Mouse (Mus musculus): ENCODE measurements at regions not wholly inside any gene's neighbourhood (a gene's known extent, or its start where the extent isn't known, plus 50 kb on each side); places are given as distances from the start of the nearest gene placed in this dataset.
A peak's percentile ranks its signal among the peaks of the same experiment; 100 is the strongest.

GRCm38 (mm10) chr19:21913005-21913670 is 135.0 kb downstream of the Cemip2 start:
- 2% methylated on average over 8 of the region's 8 CpGs for WGBS
- no peak overlapping the region for H3K4me3 ChIP-seq (replicated peaks; ENCODE audit: control insufficient read depth, low read depth, low read length)
- H3K4me1 ChIP-seq (ENCODE audit: control insufficient read depth, insufficient read depth, low read length) = no peaks in the 10 kb centered on the region; the same call in 1 of the 2 replicates
- H3K27ac ChIP-seq (ENCODE audit: control insufficient read depth, insufficient read depth, low read depth, low read length, poor library complexity) = no peak overlapping the region; the same call in 1 of the 2 replicates
- no peak for TF ChIP-seq CTCF (IDR thresholded peaks at IDR 0.05; ENCODE audit: control insufficient read depth, insufficient read depth, low read length)
- TF ChIP-seq POLR2A (IDR thresholded peaks at IDR 0.05; ENCODE audit: borderline replicate concordance, control insufficient read depth, low read depth, low read length) = no peak

GRCm38 (mm10) chr19:21913748-21914611 is 135.8 kb downstream of the Cemip2 start:
- WGBS = 35% methylated on average over 9 of the region's 9 CpGs
- Histone ChIP-seq H3K27ac (ENCODE audit: control insufficient read depth, insufficient read depth, low read depth, low read length, poor library complexity) (no peak overlapping the region), H3K4me3 (replicated peaks; ENCODE audit: control insufficient read depth, low read depth, low read length) (no peak overlapping the region), H3K4me1 (ENCODE audit: control insufficient read depth, insufficient read depth, low read length) (no peaks in the 10 kb centered on the region; the same call in 1 of the 2 replicates)
- no peak for TF ChIP-seq CTCF (IDR thresholded peaks at IDR 0.05; ENCODE audit: control insufficient read depth, insufficient read depth, low read length)
- TF ChIP-seq POLR2A (IDR thresholded peaks at IDR 0.05; ENCODE audit: borderline replicate concordance, control insufficient read depth, low read depth, low read length) = no peak

- H3K4me3 ChIP-seq (replicated peaks; ENCODE audit: control insufficient read depth, low read depth, low read length) = no peak overlapping the region
- TF ChIP-seq CTCF (IDR thresholded peaks at IDR 0.05; ENCODE audit: control insufficient read depth, insufficient read depth, low read length) (no peak), POLR2A (IDR thresholded peaks at IDR 0.05; ENCODE audit: borderline replicate concordance, control insufficient read depth, low read depth, low read length) (no peak)
- no peak overlapping the region for H3K27ac ChIP-seq (ENCODE audit: control insufficient read depth, insufficient read depth, low read depth, low read length, poor library complexity)
Measured at GRCm38 (mm10) chr19:21914658-21915057, 136.5 kb downstream of the Cemip2 start.

GRCm38 (mm10) chr19:21918113-21918512 is 140.0 kb downstream of the Cemip2 start:
- no peak overlapping the region for H3K4me3 ChIP-seq (replicated peaks; ENCODE audit: control insufficient read depth, low read depth, low read length)
- 62% methylated on average over 4 of the region's 4 CpGs for WGBS

More at GRCm38 (mm10) chr19:21914658-21915057, 136.5 kb downstream of the Cemip2 start:
- H3K4me1 ChIP-seq (ENCODE audit: control insufficient read depth, insufficient read depth, low read length) = no peaks in the 10 kb centered on the region; the same call in 1 of the 2 replicates
- WGBS = 59% methylated on average over 3 of the region's 3 CpGs

GRCm38 (mm10) chr19:21919074-21919473 is 140.9 kb downstream of the Cemip2 start:
- H3K27ac ChIP-seq (ENCODE audit: control insufficient read depth, insufficient read depth, low read depth, low read length, poor library complexity) = no peak overlapping the region
- WGBS = 70% methylated on average over 3 of the region's 3 CpGs
- no peak for TF ChIP-seq POLR2A (IDR thresholded peaks at IDR 0.05; ENCODE audit: borderline replicate concordance, control insufficient read depth, low read depth, low read length)
- no peak for TF ChIP-seq CTCF (IDR thresholded peaks at IDR 0.05; ENCODE audit: control insufficient read depth, insufficient read depth, low read length)
- H3K4me3 ChIP-seq (replicated peaks; ENCODE audit: control insufficient read depth, low read depth, low read length) = no peak overlapping the region
- no peaks in the 10 kb centered on the region for H3K4me1 ChIP-seq (ENCODE audit: control insufficient read depth, insufficient read depth, low read length)

More at GRCm38 (mm10) chr19:21918113-21918512, 140.0 kb downstream of the Cemip2 start:
- no peak overlapping the region for H3K27ac ChIP-seq (ENCODE audit: control insufficient read depth, insufficient read depth, low read depth, low read length, poor library complexity)
- no peaks in the 10 kb centered on the region; the same call in 1 of the 2 replicates for H3K4me1 ChIP-seq (ENCODE audit: control insufficient read depth, insufficient read depth, low read length)
- TF ChIP-seq CTCF (IDR thresholded peaks at IDR 0.05; ENCODE audit: control insufficient read depth, insufficient read depth, low read length) = no peak
- TF ChIP-seq POLR2A (IDR thresholded peaks at IDR 0.05; ENCODE audit: borderline replicate concordance, control insufficient read depth, low read depth, low read length) = no peak

- TF ChIP-seq POLR2A (IDR thresholded peaks at IDR 0.05; ENCODE audit: borderline replicate concordance, control insufficient read depth, low read depth, low read length) (no peak), CTCF (IDR thresholded peaks at IDR 0.05; ENCODE audit: control insufficient read depth, insufficient read depth, low read length) (no peak)
- Histone ChIP-seq H3K4me1 (ENCODE audit: control insufficient read depth, insufficient read depth, low read length) (peaks cover 2% of the 10 kb centered on the region; the same call in 1 of the 2 replicates), H3K27ac (ENCODE audit: control insufficient read depth, insufficient read depth, low read depth, low read length, poor library complexity) (no peak overlapping the region), H3K4me3 (replicated peaks; ENCODE audit: control insufficient read depth, low read depth, low read length) (no peak overlapping the region)
- 58% methylated on average over 4 of the region's 4 CpGs for WGBS
Measured at GRCm38 (mm10) chr19:21940114-21940513, 162.0 kb downstream of the Cemip2 start.

- WGBS = 9% methylated on average over 2 of the region's 2 CpGs
- no peak overlapping the region for H3K4me3 ChIP-seq (replicated peaks; ENCODE audit: control insufficient read depth, low read depth, low read length)
- no peak overlapping the region for H3K27ac ChIP-seq (ENCODE audit: control insufficient read depth, insufficient read depth, low read depth, low read length, poor library complexity)
- TF ChIP-seq CTCF (IDR thresholded peaks at IDR 0.05; ENCODE audit: control insufficient read depth, insufficient read depth, low read length) = no peak
- no peak for TF ChIP-seq POLR2A (IDR thresholded peaks at IDR 0.05; ENCODE audit: borderline replicate concordance, control insufficient read depth, low read depth, low read length)
- peaks cover 2% of the 10 kb centered on the region; the same call in 1 of the 2 replicates for H3K4me1 ChIP-seq (ENCODE audit: control insufficient read depth, insufficient read depth, low read length)
Measured at GRCm38 (mm10) chr19:21941720-21942119, 163.6 kb downstream of the Cemip2 start.

- no peak for TF ChIP-seq POLR2A (IDR thresholded peaks at IDR 0.05; ENCODE audit: borderline replicate concordance, control insufficient read depth, low read depth, low read length)
- Histone ChIP-seq H3K27ac (ENCODE audit: control insufficient read depth, insufficient read depth, low read depth, low read length, poor library complexity) (no peak overlapping the region), H3K4me1 (ENCODE audit: control insufficient read depth, insufficient read depth, low read length) (peaks cover 2% of the 10 kb centered on the region; the same call in 1 of the 2 replicates), H3K4me3 (replicated peaks; ENCODE audit: control insufficient read depth, low read depth, low read length) (peak overlapping the region; percentile 9)
- WGBS = 5% methylated on average over 11 of the region's 11 CpGs
Measured at GRCm38 (mm10) chr19:21942286-21942685, 164.1 kb downstream of the Cemip2 start.

Data from bone marrow, adult 2 months (tissue).